Mouse (Mus musculus) neural tube, embryonic 13.5 days (tissue): ENCODE data around the gene Ptprn2. TPM values are rescaled to one million over a fixed set of nuclear protein-coding genes. Genes with fewer than 3 reads are reported as not detected.
A peak's percentile ranks its signal among the peaks of the same experiment; 100 is the strongest.
"Not testable (repeated sequence)": the region's sequence is repeated elsewhere in the genome, so short reads cannot be mapped to it uniquely, and the experiment has no call there.

Source experiments
- ATAC-seq: fragments of 200-750 bp; cut with Nextera tagmentation; 2 replicates; pipeline ENCODE4 v1.8.0; 2017; ENCODE audit warnings: low read depth, mild to moderate bottlenecking, moderate TSS enrichment, moderate library complexity
- H3K27ac ChIP-seq: fragments of 300-500 bp; sonication (generic); replicated peaks from 2 replicates; pipeline ENCODE4 v1.5.1; 2015; ENCODE audit warnings: moderate library complexity, mild to moderate bottlenecking, inconsistent platforms
- H3K27me3 ChIP-seq: fragments of 300-500 bp; sonication (generic); 2 replicates; pipeline ENCODE4 v1.6.1; 2015; ENCODE audit warnings: mild to moderate bottlenecking, inconsistent platforms
- H3K36me3 ChIP-seq: fragments of 300-500 bp; sonication (generic); 2 replicates; pipeline ENCODE4 v1.6.1; 2015; ENCODE audit warnings: mild to moderate bottlenecking, inconsistent platforms
- H3K4me1 ChIP-seq: fragments of 300-500 bp; sonication (generic); replicated peaks from 2 replicates; pipeline ENCODE4 v1.6.1; 2015; ENCODE audit warnings: inconsistent platforms
- H3K4me2 ChIP-seq: fragments of 300-500 bp; sonication (generic); 2 replicates; pipeline ENCODE4 v1.6.1; 2015; ENCODE audit warnings: inconsistent platforms, mild to moderate bottlenecking, moderate library complexity
- H3K4me3 ChIP-seq: fragments of 300-500 bp; sonication (generic); 2 replicates; pipeline ENCODE4 v1.5.1; 2015; ENCODE audit warnings: mild to moderate bottlenecking, inconsistent platforms
- H3K9ac ChIP-seq: fragments of 300-500 bp; sonication (generic); 2 replicates; pipeline ENCODE4 v1.6.1; 2015; ENCODE audit warnings: moderate library complexity, mild to moderate bottlenecking, inconsistent platforms
- H3K9me3 ChIP-seq: fragments of 300-500 bp; sonication (generic); 2 replicates; pipeline ENCODE4 v1.6.1; 2016; ENCODE audit warnings: inconsistent platforms
- WGBS: fragments of 180-500 bp; shearing (Covaris S2); methylation state at CpG from one replicate; pipeline ENCODE4 v1.1.7; 2015; 5-methylcytosine and 5-hydroxymethylcytosine counted together
- polyA plus RNA-seq: library from polyadenylated mRNA; unstranded; fragments of >200 nt; fragmentation: Nextera tagmentation; extraction: Ambion mirVana; gene quantifications from 2 replicates; pipeline ENCODE4 v1.2.1, GENCODE M21; 2015

Ptprn2 gene
- polyA plus RNA-seq, 1 experiment from 2014 or later, result 10.6 TPM

- ATAC-seq, result no peak
- H3K9me3 ChIP-seq, result no peaks in the 10 kb centered on the region
- H3K4me1 ChIP-seq, result no peaks in the 10 kb centered on the region
- no peak overlapping the region for H3K27ac ChIP-seq
- 74% methylated on average over 1 of the region's 1 CpGs for WGBS
- no peak overlapping the region for H3K4me3 ChIP-seq
- H3K9ac ChIP-seq, result no peak overlapping the region
- H3K36me3 ChIP-seq, result no peaks in the 10 kb centered on the region
- H3K27me3 ChIP-seq, result no peaks in the 10 kb centered on the region
- no peak overlapping the region for H3K4me2 ChIP-seq
Measured at GRCm38 (mm10) chr12:116478771-116479170, 6.7 kb upstream of the Ptprn2 start.

GRCm38 (mm10) chr12:116481921-116482320 is 3.6 kb upstream of the Ptprn2 start:
- Histone ChIP-seq H3K27ac (no peak overlapping the region), H3K9ac (no peak overlapping the region), H3K4me2 (no peak overlapping the region), H3K27me3 (no peaks in the 10 kb centered on the region), H3K36me3 (no peaks in the 10 kb centered on the region), H3K4me3 (no peak overlapping the region), H3K4me1 (peaks cover 15% of the 10 kb centered on the region; the same call in 1 of the 2 replicates), H3K9me3 (no peaks in the 10 kb centered on the region)
- 73% methylated on average over 1 of the region's 1 CpGs for WGBS
- no peak for ATAC-seq

- Histone ChIP-seq H3K9ac (no peak overlapping the region), H3K36me3 (no peaks in the 10 kb centered on the region), H3K27me3 (peaks cover 13% of the 10 kb centered on the region), H3K9me3 (no peaks in the 10 kb centered on the region), H3K4me3 (no peak overlapping the region), H3K4me1 (peaks cover 27% of the 10 kb centered on the region; the same call in 1 of the 2 replicates), H3K27ac (no peak overlapping the region), H3K4me2 (no peak overlapping the region)
- no peak for ATAC-seq
- 70% methylated on average over 2 of the region's 2 CpGs for WGBS
Measured at GRCm38 (mm10) chr12:116483581-116483980, 1.9 kb upstream of the Ptprn2 start.

GRCm38 (mm10) chr12:116484991-116485390 is 529 bp upstream of the Ptprn2 start:
- 76% methylated on average over 8 of the region's 8 CpGs for WGBS
- peak; percentile 20 for ATAC-seq
- H3K9ac ChIP-seq, result peak overlapping the region; percentile 82; the same call in 1 of the 2 replicates
- H3K4me3 ChIP-seq, result peak overlapping the region; percentile 78
- H3K4me1 ChIP-seq, result peaks cover 27% of the 10 kb centered on the region; the same call in 1 of the 2 replicates
- peaks cover 13% of the 10 kb centered on the region for H3K27me3 ChIP-seq
- H3K36me3 ChIP-seq, result no peaks in the 10 kb centered on the region
- no peak overlapping the region for H3K27ac ChIP-seq
- no peaks in the 10 kb centered on the region for H3K9me3 ChIP-seq
- peak overlapping the region; percentile 90 for H3K4me2 ChIP-seq

GRCm38 (mm10) chr12:116486404-116486730 is 847 bp downstream of the Ptprn2 start:
- H3K4me1 ChIP-seq, result peaks cover 27% of the 10 kb centered on the region; the same call in 1 of the 2 replicates
- H3K4me3 ChIP-seq, result peak overlapping the region; percentile 78
- H3K9ac ChIP-seq, result peak overlapping the region; percentile 82
- H3K27me3 ChIP-seq, result peaks cover 13% of the 10 kb centered on the region
- H3K4me2 ChIP-seq, result peak overlapping the region; percentile 90
- peak; percentile 21; the same call in 1 of the 2 replicates for ATAC-seq
- WGBS, result 6% methylated on average over 10 of the region's 10 CpGs
- H3K9me3 ChIP-seq, result no peaks in the 10 kb centered on the region
- peak overlapping the region; percentile 95 for H3K27ac ChIP-seq
- no peaks in the 10 kb centered on the region for H3K36me3 ChIP-seq

GRCm38 (mm10) chr12:116488836-116489235 is 3.3 kb downstream of the Ptprn2 start:
- H3K4me2 ChIP-seq, result no peak overlapping the region
- H3K9ac ChIP-seq, result no peak overlapping the region
- ATAC-seq, result no peak
- H3K9me3 ChIP-seq, result no peaks in the 10 kb centered on the region
- 71% methylated on average over 8 of the region's 8 CpGs for WGBS
- peaks cover 27% of the 10 kb centered on the region; the same call in 1 of the 2 replicates for H3K4me1 ChIP-seq
- H3K4me3 ChIP-seq, result no peak overlapping the region
- H3K27me3 ChIP-seq, result peaks cover 13% of the 10 kb centered on the region
- no peaks in the 10 kb centered on the region for H3K36me3 ChIP-seq
- H3K27ac ChIP-seq, result no peak overlapping the region

GRCm38 (mm10) chr12:116490575-116491356 is 5.2 kb downstream of the Ptprn2 start:
- peaks cover 23% of the 10 kb centered on the region; the same call in 1 of the 2 replicates for H3K4me1 ChIP-seq
- no peak overlapping the region for H3K4me2 ChIP-seq
- H3K9me3 ChIP-seq, result no peaks in the 10 kb centered on the region
- H3K36me3 ChIP-seq, result no peaks in the 10 kb centered on the region
- ATAC-seq, result no peak
- no peak overlapping the region for H3K4me3 ChIP-seq
- 91% methylated on average over 5 of the region's 5 CpGs for WGBS
- no peak overlapping the region for H3K9ac ChIP-seq
- H3K27ac ChIP-seq, result no peak overlapping the region
- peaks cover 13% of the 10 kb centered on the region for H3K27me3 ChIP-seq

- ATAC-seq, result no peak
- H3K4me2 ChIP-seq, result no peak overlapping the region
- H3K4me1 ChIP-seq, result no peaks in the 10 kb centered on the region
- no peak overlapping the region for H3K4me3 ChIP-seq
- no peaks in the 10 kb centered on the region for H3K27me3 ChIP-seq
- no peak overlapping the region for H3K9ac ChIP-seq
- H3K27ac ChIP-seq, result no peak overlapping the region
- no peaks in the 10 kb centered on the region for H3K36me3 ChIP-seq
- no peaks in the 10 kb centered on the region for H3K9me3 ChIP-seq
Measured at GRCm38 (mm10) chr12:116498666-116499065, 13.1 kb downstream of the Ptprn2 start.

- no peak overlapping the region for H3K4me3 ChIP-seq
- H3K4me1 ChIP-seq, result no peaks in the 10 kb centered on the region
- no peak overlapping the region for H3K9ac ChIP-seq
- no peak for ATAC-seq
- 89% methylated on average over 11 of the region's 11 CpGs for WGBS
- no peaks in the 10 kb centered on the region for H3K36me3 ChIP-seq
- H3K4me2 ChIP-seq, result no peak overlapping the region
- no peak overlapping the region for H3K27ac ChIP-seq
- no peaks in the 10 kb centered on the region for H3K27me3 ChIP-seq
- no peaks in the 10 kb centered on the region for H3K9me3 ChIP-seq
Measured at GRCm38 (mm10) chr12:116500652-116501051, 15.1 kb downstream of the Ptprn2 start.

- Histone ChIP-seq H3K9ac (no peak overlapping the region), H3K4me1 (peaks cover 5% of the 10 kb centered on the region; the same call in 1 of the 2 replicates), H3K36me3 (no peaks in the 10 kb centered on the region), H3K27me3 (no peaks in the 10 kb centered on the region), H3K4me3 (no peak overlapping the region), H3K27ac (no peak overlapping the region), H3K9me3 (no peaks in the 10 kb centered on the region), H3K4me2 (no peak overlapping the region)
- ATAC-seq, result no peak
- 85% methylated on average over 1 of the region's 1 CpGs for WGBS
Measured at GRCm38 (mm10) chr12:116512482-116512881, 27.0 kb downstream of the Ptprn2 start.

GRCm38 (mm10) chr12:116513788-116514187 is 28.3 kb downstream of the Ptprn2 start:
- not testable (repeated sequence) for H3K4me2 ChIP-seq, H3K4me3 ChIP-seq, H3K9ac ChIP-seq, H3K27ac ChIP-seq, H3K27me3 ChIP-seq, H3K36me3 ChIP-seq, H3K9me3 ChIP-seq, H3K4me1 ChIP-seq, ATAC-seq
- WGBS, result 89% methylated on average over 2 of the region's 2 CpGs

- Histone ChIP-seq H3K36me3 (no peaks in the 10 kb centered on the region), H3K9me3 (no peaks in the 10 kb centered on the region), H3K27me3 (no peaks in the 10 kb centered on the region), H3K4me1 (peaks cover 5% of the 10 kb centered on the region; the same call in 1 of the 2 replicates), H3K27ac (no peak overlapping the region), H3K4me3 (no peak overlapping the region), H3K9ac (no peak overlapping the region), H3K4me2 (no peak overlapping the region)
- ATAC-seq, result no peak
Measured at GRCm38 (mm10) chr12:116515824-116516223, 30.3 kb downstream of the Ptprn2 start.

GRCm38 (mm10) chr12:116528861-116529260 is 43.3 kb downstream of the Ptprn2 start:
- Histone ChIP-seq H3K27me3 (no peaks in the 10 kb centered on the region), H3K27ac (no peak overlapping the region), H3K4me3 (no peak overlapping the region), H3K4me2 (no peak overlapping the region), H3K9me3 (no peaks in the 10 kb centered on the region), H3K36me3 (no peaks in the 10 kb centered on the region), H3K9ac (no peak overlapping the region), H3K4me1 (no peaks in the 10 kb centered on the region)
- 75% methylated on average over 4 of the region's 4 CpGs for WGBS
- ATAC-seq, result no peak
